Mouse (Mus musculus): ENCODE results near the gene Tssk1.

Tssk1 gene

DNA sequence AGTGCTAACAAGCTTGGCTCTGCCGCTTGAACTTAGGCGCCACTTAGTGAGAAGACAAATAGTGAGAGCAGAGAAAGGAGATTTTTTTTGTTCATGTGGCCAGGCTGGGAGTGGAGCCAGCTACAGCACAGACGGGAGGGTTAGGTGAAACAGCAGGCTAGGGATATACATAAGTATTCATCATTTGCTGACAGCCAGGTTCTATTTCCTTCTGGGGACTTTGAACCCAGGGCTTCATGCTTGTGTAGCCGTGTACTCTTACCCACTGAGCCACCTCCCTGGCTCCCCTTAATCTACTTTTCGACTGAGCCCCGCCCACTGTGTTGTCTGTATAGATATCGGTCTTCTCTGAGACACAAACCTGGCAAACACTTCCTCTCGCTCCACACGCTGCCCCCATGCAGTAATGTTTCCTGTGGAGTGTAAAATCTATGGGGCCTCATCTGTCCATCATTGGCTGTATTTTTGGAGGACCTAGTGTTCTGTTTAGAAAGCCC is 45.3 kb downstream of the Tssk1 start:
- in situ Hi-C loops (cut with MboI; ENCODE audit: low sequenced_read_pairs), result no loop called here

DNA sequence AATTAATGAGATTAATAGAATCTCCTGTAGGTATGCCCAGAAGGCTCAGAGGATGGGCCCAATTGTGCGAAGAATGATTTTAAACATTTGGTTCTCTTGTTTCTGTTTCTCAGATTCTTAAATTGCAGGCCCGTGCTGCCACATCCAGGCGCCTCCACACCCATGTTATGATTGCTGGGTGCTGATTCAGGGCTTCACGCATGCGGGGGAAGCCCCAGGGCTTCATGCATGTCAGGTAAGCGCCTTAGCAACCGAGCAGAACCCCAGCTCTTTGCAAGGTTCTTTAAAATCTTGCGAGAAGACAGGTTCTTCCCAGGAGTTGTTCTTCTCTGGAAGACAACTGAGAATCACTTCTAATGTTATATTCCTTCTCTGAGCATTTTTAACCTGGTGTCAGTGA is 49.4 kb downstream of the Tssk1 start:
- in situ Hi-C loops (cut with MboI; ENCODE audit: low sequenced_read_pairs), result no loop called here

DNA sequence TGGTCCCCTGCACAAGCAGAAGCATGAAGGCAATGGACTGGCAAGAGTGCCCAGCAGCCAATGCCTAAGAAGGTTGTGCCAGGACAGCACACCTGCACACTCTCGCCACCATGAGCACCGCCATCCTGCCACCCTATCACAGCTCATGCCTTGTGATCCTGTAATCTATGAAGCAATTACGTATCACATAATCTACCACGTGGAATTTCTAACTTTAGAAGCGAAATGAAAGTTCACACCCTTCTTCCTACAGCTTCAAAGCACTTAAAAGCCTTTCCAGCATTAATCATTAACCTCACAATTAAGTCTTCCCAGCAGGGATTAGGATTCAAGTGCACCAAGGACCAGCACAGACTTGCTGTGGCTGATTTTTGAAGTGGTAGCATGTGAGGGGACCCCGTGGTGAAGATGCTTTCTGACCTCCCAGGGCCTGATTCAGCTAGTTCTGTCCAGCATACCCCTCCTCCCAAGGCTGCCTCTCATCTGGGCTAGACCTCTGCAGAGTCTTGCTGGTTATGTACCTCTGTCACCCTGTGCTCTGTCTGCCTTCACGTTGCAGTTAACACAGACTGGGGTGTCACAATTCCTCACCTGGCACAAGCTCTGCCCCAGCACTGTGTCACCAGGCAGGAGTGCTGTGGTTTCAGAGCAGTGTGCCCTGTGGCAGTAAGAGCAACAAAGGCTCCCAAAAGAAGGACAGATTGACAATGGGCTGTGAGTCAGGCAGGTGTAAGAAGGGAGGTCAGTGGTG is 51.2 kb downstream of the Tssk1 start:
- in situ Hi-C loops (cut with MboI; ENCODE audit: low sequenced_read_pairs), result no loop called here
